Mouse (Mus musculus): ENCODE data around the gene Leo1. TPM values are rescaled to one million over a fixed set of nuclear protein-coding genes. Genes with fewer than 3 reads are reported as not detected.
A peak's percentile ranks its signal among the peaks of the same experiment; 100 is the strongest.

The Leo1 gene
- polyA plus RNA-seq, 1 experiment: 12.9 TPM

GRCm38 (mm10) chr9:75408204-75408826, 33.0 kb upstream of the Leo1 start:
- Histone ChIP-seq H3K27ac (ENCODE audit: insufficient read depth, low read depth, low read length) (peak overlapping the region; percentile 90), H3K4me3 (ENCODE audit: insufficient read depth, low read length) (peak overlapping the region; percentile 98), H3K4me1 (ENCODE audit: control insufficient read depth, insufficient read depth, low read length) (peaks cover 61% of the 10 kb centered on the region)
- TF ChIP-seq CTCF (IDR thresholded peaks at IDR 0.05; ENCODE audit: low read depth, low read length) (no peak), POLR2A (IDR thresholded peaks at IDR 0.05; ENCODE audit: borderline replicate concordance, low read depth, low read length) (no peak)

GRCm38 (mm10) chr9:75409031-75409851, 32.1 kb upstream of the Leo1 start:
- TF ChIP-seq POLR2A (IDR thresholded peaks at IDR 0.05; ENCODE audit: borderline replicate concordance, low read depth, low read length): no peak
- no peak for TF ChIP-seq CTCF (IDR thresholded peaks at IDR 0.05; ENCODE audit: low read depth, low read length)
- Histone ChIP-seq H3K4me3 (ENCODE audit: insufficient read depth, low read length) (peak overlapping the region; percentile 98), H3K4me1 (ENCODE audit: control insufficient read depth, insufficient read depth, low read length) (peaks cover 63% of the 10 kb centered on the region), H3K27ac (ENCODE audit: insufficient read depth, low read depth, low read length) (peak overlapping the region; percentile 90)

GRCm38 (mm10) chr9:75409852-75410378, 31.4 kb upstream of the Leo1 start, which contains the start of gene Mapk6:
Gene Mapk6 (minus strand): TSS chr9:75410005.
- TF ChIP-seq POLR2A (IDR thresholded peaks at IDR 0.05; ENCODE audit: borderline replicate concordance, low read depth, low read length) (no peak; the same call in 1 of the 2 replicates), CTCF (IDR thresholded peaks at IDR 0.05; ENCODE audit: low read depth, low read length) (no peak)
- Histone ChIP-seq H3K4me3 (ENCODE audit: insufficient read depth, low read length) (peak within 1 kb of the TSS; percentile 98), H3K4me1 (ENCODE audit: control insufficient read depth, insufficient read depth, low read length) (peaks cover 61% of the 10 kb centered on the region), H3K27ac (ENCODE audit: insufficient read depth, low read depth, low read length) (peak within 1 kb of the TSS; percentile 95)

- Histone ChIP-seq H3K4me1 (ENCODE audit: control insufficient read depth, insufficient read depth, low read length) (peaks cover 59% of the 10 kb centered on the region), H3K27ac (ENCODE audit: insufficient read depth, low read depth, low read length) (peak overlapping the region; percentile 95), H3K4me3 (ENCODE audit: insufficient read depth, low read length) (peak overlapping the region; percentile 60; the same call in 1 of the 2 replicates)
- TF ChIP-seq POLR2A (IDR thresholded peaks at IDR 0.05; ENCODE audit: borderline replicate concordance, low read depth, low read length) (no peak), CTCF (IDR thresholded peaks at IDR 0.05; ENCODE audit: low read depth, low read length) (no peak)
Observed at GRCm38 (mm10) chr9:75410868-75411487, 30.3 kb upstream of the Leo1 start.

- no peak for TF ChIP-seq POLR2A (IDR thresholded peaks at IDR 0.05; ENCODE audit: borderline replicate concordance, low read depth, low read length)
- TF ChIP-seq CTCF (IDR thresholded peaks at IDR 0.05; ENCODE audit: low read depth, low read length): no peak
- Histone ChIP-seq H3K4me1 (ENCODE audit: control insufficient read depth, insufficient read depth, low read length) (peaks cover 57% of the 10 kb centered on the region), H3K4me3 (ENCODE audit: insufficient read depth, low read length) (no peak overlapping the region), H3K27ac (ENCODE audit: insufficient read depth, low read depth, low read length) (peak overlapping the region; percentile 95)
Observed at GRCm38 (mm10) chr9:75411584-75411983, 29.7 kb upstream of the Leo1 start.

- Histone ChIP-seq H3K4me1 (ENCODE audit: control insufficient read depth, insufficient read depth, low read length) (peaks cover 58% of the 10 kb centered on the region), H3K4me3 (ENCODE audit: insufficient read depth, low read length) (no peak overlapping the region), H3K27ac (ENCODE audit: insufficient read depth, low read depth, low read length) (no peak overlapping the region)
- TF ChIP-seq CTCF (IDR thresholded peaks at IDR 0.05; ENCODE audit: low read depth, low read length): no peak
- TF ChIP-seq POLR2A (IDR thresholded peaks at IDR 0.05; ENCODE audit: borderline replicate concordance, low read depth, low read length): no peak
Observed at GRCm38 (mm10) chr9:75413206-75413605, 28.1 kb upstream of the Leo1 start.

GRCm38 (mm10) chr9:75414204-75414603, 27.1 kb upstream of the Leo1 start:
- Histone ChIP-seq H3K27ac (ENCODE audit: insufficient read depth, low read depth, low read length) (peak overlapping the region; percentile 5), H3K4me3 (ENCODE audit: insufficient read depth, low read length) (no peak overlapping the region), H3K4me1 (ENCODE audit: control insufficient read depth, insufficient read depth, low read length) (peaks cover 58% of the 10 kb centered on the region)
- TF ChIP-seq POLR2A (IDR thresholded peaks at IDR 0.05; ENCODE audit: borderline replicate concordance, low read depth, low read length) (no peak), CTCF (IDR thresholded peaks at IDR 0.05; ENCODE audit: low read depth, low read length) (no peak)

- H3K4me3 ChIP-seq (ENCODE audit: insufficient read depth, low read length): no peak overlapping the region
- H3K27ac ChIP-seq (ENCODE audit: insufficient read depth, low read depth, low read length): peak overlapping the region; percentile 4; the same call in 1 of the 2 replicates
- no peak for TF ChIP-seq CTCF (IDR thresholded peaks at IDR 0.05; ENCODE audit: low read depth, low read length)
- TF ChIP-seq POLR2A (IDR thresholded peaks at IDR 0.05; ENCODE audit: borderline replicate concordance, low read depth, low read length): no peak
- peaks cover 20% of the 10 kb centered on the region for H3K4me1 ChIP-seq (ENCODE audit: control insufficient read depth, insufficient read depth, low read length)
Observed at GRCm38 (mm10) chr9:75422251-75422691, 19.1 kb upstream of the Leo1 start.

- Histone ChIP-seq H3K4me3 (ENCODE audit: insufficient read depth, low read length) (no peak overlapping the region), H3K4me1 (ENCODE audit: control insufficient read depth, insufficient read depth, low read length) (peaks cover 21% of the 10 kb centered on the region), H3K27ac (ENCODE audit: insufficient read depth, low read depth, low read length) (no peak overlapping the region)
- TF ChIP-seq CTCF (IDR thresholded peaks at IDR 0.05; ENCODE audit: low read depth, low read length) (no peak), POLR2A (IDR thresholded peaks at IDR 0.05; ENCODE audit: borderline replicate concordance, low read depth, low read length) (no peak)
Observed at GRCm38 (mm10) chr9:75423683-75424082, 17.6 kb upstream of the Leo1 start.

Data from bone marrow macrophage, adult 2 months (primary cell).